Mouse (Mus musculus): ENCODE results near the gene Dact1.

DNA sequence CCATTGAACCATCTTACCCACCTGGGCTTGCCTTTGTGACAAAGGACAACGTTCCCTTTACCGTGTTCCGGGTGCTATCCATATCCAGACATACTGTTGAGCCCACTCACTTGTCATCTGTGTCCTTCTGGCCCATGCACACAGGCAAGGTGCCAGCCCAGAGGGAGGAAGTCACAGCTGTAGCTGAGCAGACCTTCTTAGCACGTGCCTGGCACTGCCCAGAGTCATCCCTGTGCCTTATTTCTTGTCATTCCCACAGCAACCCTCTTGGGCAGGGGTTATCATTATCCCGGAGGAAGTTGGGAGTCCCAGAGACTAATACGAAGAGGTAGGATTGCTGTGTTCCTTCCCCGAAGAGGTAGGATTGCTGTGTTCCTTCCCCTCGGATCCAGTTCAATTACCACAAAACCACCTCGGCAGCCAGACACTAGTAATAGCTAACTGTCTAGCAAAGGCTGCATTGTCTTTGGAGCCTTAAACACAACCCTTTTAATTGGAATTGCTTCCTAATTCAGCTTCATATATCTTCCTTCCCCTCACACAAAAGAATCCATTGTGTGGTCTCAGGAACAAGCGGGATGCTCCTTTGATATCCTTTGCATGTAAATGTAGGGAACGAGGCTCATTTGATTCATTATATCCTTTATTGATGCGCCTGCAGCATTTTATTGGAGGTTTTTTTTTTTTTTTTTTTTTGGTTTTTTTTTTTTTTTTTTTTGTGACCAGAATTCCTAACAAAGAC is 30.0 kb upstream of the Dact1 start:
- TF ChIP-seq CTCF (IDR thresholded peaks at IDR 0.05; ENCODE audit: low read depth, low read length) (no peak), POLR2A (IDR thresholded peaks at IDR 0.05; ENCODE audit: borderline replicate concordance, low read depth, low read length) (no peak)
